Mouse (Mus musculus): Measurements from ENCODE around the gene Klhl11. TPM values are rescaled to one million over a fixed set of nuclear protein-coding genes. Genes with fewer than 3 reads are reported as not detected.

The Klhl11 gene
- polyA plus RNA-seq, 1 experiment = 2.6 TPM

DNA sequence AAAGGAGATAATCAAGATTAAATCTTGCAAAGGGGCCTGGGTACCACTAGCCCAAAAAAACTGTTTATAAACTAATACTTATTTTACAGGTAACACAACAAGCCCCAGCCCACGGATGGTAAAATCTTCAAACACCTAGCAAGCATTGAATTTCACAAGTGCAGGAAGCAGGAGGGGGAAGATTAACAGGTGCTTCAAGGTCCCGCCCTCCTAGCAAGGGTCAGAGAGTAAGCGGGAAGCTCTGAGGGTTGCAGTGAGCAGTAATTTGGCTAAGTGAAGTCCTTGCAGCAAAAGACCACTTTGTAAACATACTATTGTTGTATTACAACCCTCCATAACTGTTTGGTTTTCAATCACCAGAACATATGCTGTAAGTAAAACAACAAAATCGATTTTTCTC is 15.3 kb downstream of the Klhl11 start:
- no peaks in the 10 kb centered on the region for H3K27me3 ChIP-seq (ENCODE audit: control insufficient read depth, insufficient read depth, low read length)
- DNase-seq (ENCODE audit: low read depth in 1 of 2, low spot score in 2 of 2) = no peak
- 83% methylated on average over 4 of the region's 4 CpGs for WGBS
- H3K27ac ChIP-seq (ENCODE audit: insufficient read depth, low read length) = no peak overlapping the region
- H3K4me3 ChIP-seq (ENCODE audit: extremely low read depth, insufficient read depth, insufficient read length) = no peak overlapping the region
- no peaks in the 10 kb centered on the region; the same call in none of the 2 replicates for H3K4me1 ChIP-seq (ENCODE audit: control insufficient read depth, insufficient read depth, insufficient read length)
- no peak for TF ChIP-seq CTCF (IDR thresholded peaks at IDR 0.05; ENCODE audit: extremely low read depth, insufficient read depth, insufficient read length, insufficient replicate concordance)
- H3K36me3 ChIP-seq (ENCODE audit: control insufficient read depth, insufficient read depth, low read length) = peaks cover 7% of the 10 kb centered on the region; the same call in 1 of the 2 replicates

DNA sequence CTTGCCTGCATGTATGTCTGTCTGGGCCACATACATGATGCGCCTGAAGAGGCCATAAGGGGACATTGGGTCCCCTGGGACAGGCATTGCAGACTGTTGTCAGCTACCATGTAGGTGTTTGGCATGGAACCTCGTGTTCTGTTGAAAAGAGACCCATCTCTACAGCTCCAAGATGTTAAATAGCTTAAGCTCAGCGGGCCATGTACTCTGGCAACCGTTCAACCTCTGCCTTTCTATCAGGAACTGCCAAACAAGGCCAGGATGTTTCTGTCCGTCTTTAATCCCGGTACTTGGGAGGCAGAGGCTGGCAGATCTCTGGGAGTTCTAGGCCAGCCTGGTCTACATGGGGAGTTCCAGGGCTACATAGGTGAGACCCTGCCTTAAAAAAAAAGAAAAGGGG is 29.9 kb downstream of the Klhl11 start:
- Histone ChIP-seq H3K4me3 (ENCODE audit: extremely low read depth, insufficient read depth, insufficient read length) (no peak overlapping the region), H3K36me3 (ENCODE audit: control insufficient read depth, insufficient read depth, low read length) (no peaks in the 10 kb centered on the region), H3K27ac (ENCODE audit: insufficient read depth, low read length) (no peak overlapping the region), H3K4me1 (ENCODE audit: control insufficient read depth, insufficient read depth, insufficient read length) (peaks cover 6% of the 10 kb centered on the region), H3K27me3 (ENCODE audit: control insufficient read depth, insufficient read depth, low read length) (no peaks in the 10 kb centered on the region)
- no peak for DNase-seq (ENCODE audit: low read depth in 1 of 2, low spot score in 2 of 2)
- TF ChIP-seq CTCF (IDR thresholded peaks at IDR 0.05; ENCODE audit: extremely low read depth, insufficient read depth, insufficient read length, insufficient replicate concordance) (no peak), POLR2A (IDR thresholded peaks at IDR 0.05; ENCODE audit: low read depth, low read length) (no peak)
- 85% methylated on average over 6 of the region's 6 CpGs for WGBS

- peaks cover 6% of the 10 kb centered on the region for H3K4me1 ChIP-seq (ENCODE audit: control insufficient read depth, insufficient read depth, insufficient read length)
- 91% methylated on average over 8 of the region's 8 CpGs for WGBS
- no peaks in the 10 kb centered on the region for H3K27me3 ChIP-seq (ENCODE audit: control insufficient read depth, insufficient read depth, low read length)
- DNase-seq (ENCODE audit: low read depth in 1 of 2, low spot score in 2 of 2) = no peak
- peak within 1 kb of the TSS; percentile 77 for H3K4me3 ChIP-seq (ENCODE audit: extremely low read depth, insufficient read depth, insufficient read length)
- peak within 1 kb of the TSS; percentile 80 for H3K27ac ChIP-seq (ENCODE audit: insufficient read depth, low read length)
- no peaks in the 10 kb centered on the region for H3K36me3 ChIP-seq (ENCODE audit: control insufficient read depth, insufficient read depth, low read length)
- TF ChIP-seq CTCF (IDR thresholded peaks at IDR 0.05; ENCODE audit: extremely low read depth, insufficient read depth, insufficient read length, insufficient replicate concordance) (no peak), POLR2A (IDR thresholded peaks at IDR 0.05; ENCODE audit: low read depth, low read length) (no peak)
These were observed 30.7 kb downstream of the Klhl11 start, which contains the start of the genes Nt5c3b and Klhl10 for GRCm38 (mm10) chr11:100441797-100442196. TSS of gene Nt5c3b (minus strand) at chr11:100441808. TSS of gene Klhl10 (plus strand) at chr11:100441917.

GRCm38 (mm10) chr11:100440691-100441522 is 31.6 kb downstream of the Klhl11 start:
- peak; percentile 53 to 83 for DNase-seq (ENCODE audit: low read depth in 1 of 2, low spot score in 2 of 2)
- TF ChIP-seq CTCF (IDR thresholded peaks at IDR 0.05; ENCODE audit: extremely low read depth, insufficient read depth, insufficient read length, insufficient replicate concordance) (no peak), POLR2A (IDR thresholded peaks at IDR 0.05; ENCODE audit: low read depth, low read length) (peak; percentile 96)
- WGBS = 1% methylated on average over 49 of the region's 52 CpGs

DNA sequence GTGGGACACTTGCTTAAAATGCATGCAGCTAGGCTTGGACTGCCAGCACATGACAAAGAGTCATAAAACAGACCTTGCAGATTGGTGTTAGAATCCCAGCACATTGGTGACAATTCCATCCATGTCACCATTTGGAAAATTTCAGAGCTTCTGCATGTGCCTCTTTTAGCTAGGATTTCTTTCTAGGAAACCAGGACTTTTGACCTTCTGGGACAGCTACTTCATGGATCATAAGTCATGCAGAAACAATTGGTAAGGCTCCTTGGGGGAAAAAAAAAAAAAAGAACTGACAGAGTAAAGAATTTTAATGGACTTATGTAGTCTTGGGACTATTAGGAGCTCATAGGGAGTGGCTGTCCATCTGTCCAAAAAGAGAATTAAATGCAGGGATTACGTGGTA is 34.6 kb downstream of the Klhl11 start:
- Histone ChIP-seq H3K4me3 (ENCODE audit: extremely low read depth, insufficient read depth, insufficient read length) (no peak overlapping the region), H3K27ac (ENCODE audit: insufficient read depth, low read length) (no peak overlapping the region), H3K27me3 (ENCODE audit: control insufficient read depth, insufficient read depth, low read length) (no peaks in the 10 kb centered on the region), H3K4me1 (ENCODE audit: control insufficient read depth, insufficient read depth, insufficient read length) (peaks cover 6% of the 10 kb centered on the region), H3K36me3 (ENCODE audit: control insufficient read depth, insufficient read depth, low read length) (peaks cover 9% of the 10 kb centered on the region)
- no peak for TF ChIP-seq POLR2A (IDR thresholded peaks at IDR 0.05; ENCODE audit: low read depth, low read length)
- no peak for TF ChIP-seq CTCF (IDR thresholded peaks at IDR 0.05; ENCODE audit: extremely low read depth, insufficient read depth, insufficient read length, insufficient replicate concordance)
- DNase-seq (ENCODE audit: low read depth in 1 of 2, low spot score in 2 of 2) = no peak
- WGBS = 87% methylated on average over 1 of the region's 1 CpGs

More at GRCm38 (mm10) chr11:100440691-100441522, 31.6 kb downstream of the Klhl11 start:
- Histone ChIP-seq H3K36me3 (ENCODE audit: control insufficient read depth, insufficient read depth, low read length) (peaks cover 3% of the 10 kb centered on the region), H3K4me3 (ENCODE audit: extremely low read depth, insufficient read depth, insufficient read length) (peak overlapping the region; percentile 77), H3K4me1 (ENCODE audit: control insufficient read depth, insufficient read depth, insufficient read length) (peaks cover 6% of the 10 kb centered on the region), H3K27me3 (ENCODE audit: control insufficient read depth, insufficient read depth, low read length) (no peaks in the 10 kb centered on the region), H3K27ac (ENCODE audit: insufficient read depth, low read length) (peak overlapping the region; percentile 80)

DNA sequence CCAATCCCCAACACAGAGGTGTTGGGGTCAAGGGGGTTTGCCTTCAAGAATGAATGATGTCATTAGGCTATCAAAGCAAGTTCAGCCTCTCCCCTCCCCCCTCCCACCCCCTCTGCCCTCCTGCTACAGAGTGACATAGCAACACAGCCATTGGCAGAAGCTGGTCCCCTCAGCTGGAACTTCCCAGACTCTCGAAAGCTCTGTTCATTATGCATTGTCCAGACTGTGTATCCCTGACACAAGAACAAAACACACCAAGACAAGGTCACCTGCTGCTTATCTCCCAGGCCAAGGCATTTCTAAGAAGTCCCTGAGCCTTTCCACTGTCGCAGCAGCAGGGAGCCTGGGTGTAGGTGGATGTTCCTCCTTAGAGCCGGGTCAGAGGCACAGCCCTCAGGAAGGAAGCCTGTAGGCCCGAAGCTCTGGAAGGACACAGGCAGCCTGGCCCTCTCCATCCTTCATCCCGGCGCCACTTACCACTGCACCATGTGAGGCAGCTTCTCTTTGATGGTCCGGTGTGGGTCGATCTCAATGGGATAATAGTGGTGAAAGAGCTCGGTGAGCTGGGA is 36.8 kb downstream of the Klhl11 start:
- no peaks in the 10 kb centered on the region for H3K27me3 ChIP-seq (ENCODE audit: control insufficient read depth, insufficient read depth, low read length)
- TF ChIP-seq CTCF (IDR thresholded peaks at IDR 0.05; ENCODE audit: extremely low read depth, insufficient read depth, insufficient read length, insufficient replicate concordance) = no peak
- TF ChIP-seq POLR2A (IDR thresholded peaks at IDR 0.05; ENCODE audit: low read depth, low read length) = no peak
- H3K4me3 ChIP-seq (ENCODE audit: extremely low read depth, insufficient read depth, insufficient read length) = no peak overlapping the region
- H3K27ac ChIP-seq (ENCODE audit: insufficient read depth, low read length) = no peak overlapping the region
- no peak for DNase-seq (ENCODE audit: low read depth in 1 of 2, low spot score in 2 of 2)
- peaks cover 9% of the 10 kb centered on the region for H3K36me3 ChIP-seq (ENCODE audit: control insufficient read depth, insufficient read depth, low read length)
- 86% methylated on average over 9 of the region's 9 CpGs for WGBS
- H3K4me1 ChIP-seq (ENCODE audit: control insufficient read depth, insufficient read depth, insufficient read length) = peaks cover 2% of the 10 kb centered on the region; the same call in 1 of the 2 replicates
